Mouse (Mus musculus) activated CD4-positive, CD25-positive, alpha-beta regulatory T cell (primary cell): Measurements from ENCODE around the gene Ap3b2. TPM values are rescaled to one million over a fixed set of nuclear protein-coding genes. Genes with fewer than 3 reads are reported as not detected.

Experiments used
- polyA plus RNA-seq, 2 experiments: library from polyadenylated mRNA; unstranded; fragments of 100-300 nt; shearing (Covaris generic); gene quantifications; one replicate each; pipeline ENCODE4 v1.2.1; 2017

The Ap3b2 gene
- under 1 TPM in 1 of 2 experiments, not detected in 1; 0.09 TPM for polyA plus RNA-seq

GRCm38 (mm10) chr7:81493331-81494021 lies at the start of gene Ap3b2:
TSS of gene Ap3b2 (minus strand) at chr7:81493925.

GRCm38 (mm10) chr7:81498181-81498580 lies 4.5 kb upstream of the Ap3b2 start, which contains the start of gene BC048679:
TSS of gene BC048679 (minus strand) at chr7:81498281.

GRCm38 (mm10) chr7:81455155-81455651 lies 38.5 kb downstream of the Ap3b2 start, which contains the start of gene Cpeb1:
TSS of gene Cpeb1 (minus strand) at chr7:81455465.

Other genes with a start within 250 kb of the Ap3b2 start
- 100 to 1,000 TPM; 534 to 905 TPM for gene Rps17, start 148.7 kb downstream of the Ap3b2 start, polyA plus RNA-seq
- gene Cpeb1, start 38.5 kb downstream of the Ap3b2 start, polyA plus RNA-seq, result under 1 TPM in 1 of 2 experiments, not detected in 1; 0.60 TPM
- gene BC048679, start 4.4 kb upstream of the Ap3b2 start, polyA plus RNA-seq, result not detected
- 1 to 10 TPM; 2.3 to 4.6 TPM for gene Fsd2, start 73.0 kb upstream of the Ap3b2 start, polyA plus RNA-seq
- gene Whamm, start 77.3 kb upstream of the Ap3b2 start, polyA plus RNA-seq, result 10 to 100 TPM; 28.6 to 33.6 TPM
- 1 to 10 TPM in 1 of 2 experiments, not detected in 1; 2.4 TPM for gene Homer2, start 213.6 kb upstream of the Ap3b2 start, polyA plus RNA-seq